In genomic region chr10:4128915-4129314, GRCm38 (mm10) we compare ENCODE assay signal across 11 mouse cellular contexts.
DNase-seq lines count a peak whose midpoint lies in the region; ATAC-seq lines count a peak whose summit lies in the region.
"Had no signal": no experiment of that assay in that cellular context is flagged by ENCODE, and none has a peak within 500 bp of the region (broad histone marks: within the 10 kb centered on the region; RNA-seq: fewer than 3 reads in every experiment).

No protein-coding gene starts in this region.

- H3K27ac ChIP-seq in heart, embryonic 16.5 days (ENCODE audit: low read length), result no peak overlapping the region; the same call in 1 of the 2 replicates

- no peak overlapping the region for H3K4me2 ChIP-seq in heart, embryonic 16.5 days (ENCODE audit: low read depth, low read length)

- peak; percentile 74 for DNase-seq in adipocyte (ENCODE audit: low spot score)
- DNase-seq in embryo, embryonic 9.5 days (ENCODE audit: extremely low spot score), result peak; percentile 24
- DNase-seq in kidney, postnatal 4 days, result peak; percentile 77 to 85
- no peak for DNase-seq in T-cell, adult 2 months (ENCODE audit: low spot score)
- no peak for DNase-seq in cerebellum, postnatal 36 days
- no peak for DNase-seq in thymus, adult 18-20 months
- DNase-seq: adrenal gland, adult 2 months; cerebellum, adult 11 months; thymus, postnatal 25 days had no signal

- H3K27me3 ChIP-seq in heart, embryonic 16.5 days (ENCODE audit: control insufficient read depth, insufficient read depth, low read length), result no peaks in the 10 kb centered on the region

- WGBS in heart, embryonic 16.5 days, result 73% methylated on average over 4 of the region's 4 CpGs

- H3K4me3 ChIP-seq in heart, embryonic 16.5 days (ENCODE audit: low read length), result no peak overlapping the region
- H3K4me3 ChIP-seq: erythroblast, embryonic 14.5 days had no signal

- no peak overlapping the region for H3K9ac ChIP-seq in heart, embryonic 16.5 days (ENCODE audit: low read length)

- peaks cover 10% of the 10 kb centered on the region for H3K4me1 ChIP-seq in heart, embryonic 16.5 days (ENCODE audit: control insufficient read depth, insufficient read depth, low read length)

- H3K36me3 ChIP-seq in heart, embryonic 16.5 days (ENCODE audit: control insufficient read depth, insufficient read depth), result no peaks in the 10 kb centered on the region

- no peaks in the 10 kb centered on the region for H3K9me3 ChIP-seq in heart, embryonic 16.5 days (replicated peaks; ENCODE audit: control insufficient read depth, low read length)

- ATAC-seq in heart, embryonic 16.5 days (replicated peaks; ENCODE audit: extremely low read depth, insufficient read depth, low FRiP score), result 0 out of 2 replicates have a peak, but pooled peaks have one; percentile 26

Comparison
In these comparisons a context has a peak if more than half of its experiments do, and no peak if none do; other contexts are left out.
1. DNase-seq: peak in adipocyte (single experiment), embryo, embryonic 9.5 days (single experiment) and kidney, postnatal 4 days (2 of 2); none in T-cell, adult 2 months (single experiment), cerebellum, postnatal 36 days (0 of 2) and thymus, adult 18-20 months (0 of 2).